Mouse (Mus musculus) embryonic fibroblast, embryonic 13.5 days (primary cell): Measurements from ENCODE around the gene Tvp23a.

Source experiments
- CTCF ChIP-seq: IDR thresholded peaks from 2 replicates; pipeline ENCODE4 v1.5.1; 2011; ENCODE audit warnings: mild to moderate bottlenecking, control low read depth, low read length, moderate library complexity, borderline replicate concordance; ENCODE audit not compliant: insufficient read depth
- POLR2A ChIP-seq: IDR thresholded peaks from 2 replicates; pipeline ENCODE4 v1.6.1; 2011; ENCODE audit warnings: low read depth, mild to moderate bottlenecking, control low read depth, low read length, moderate library complexity

- TF ChIP-seq POLR2A: no peak
- TF ChIP-seq CTCF: no peak
These were observed 21.0 kb upstream of the Tvp23a start for GRCm38 (mm10) chr16:10468201-10468600.
